Mouse (Mus musculus) heart, postnatal 10 days (tissue): ENCODE data around the gene Gm8947. TPM values are rescaled to one million over a fixed set of nuclear protein-coding genes. Genes with fewer than 3 reads are reported as not detected.
"Not testable (repeated sequence)": the region's sequence is repeated elsewhere in the genome, so short reads cannot be mapped to it uniquely, and the experiment has no call there.

Source experiments
- DNase-seq, 2 experiments: peaks; one replicate each; pipeline ENCODE4 v3.0.0; 2021
- intact Hi-C: fragments of 180-260 bp; cut with DNase I; formaldehyde crosslinking; loops from one replicate; pipeline ENCODE4 v1.15.1; 2025
- total RNA-seq, 2 experiments: library from RNA; stranded (reverse); gene quantifications; 2 replicates each; pipeline ENCODE4 v1.2.3; 2021

Gene Gm8947
- total RNA-seq, 2 experiments from 2014 or later = not detected

- intact Hi-C loops = loop anchor here (5.0 kb wide), 1 partner anchor 164 kb away; the partner anchor contains the start of gene Ivns1abp
- no peak for DNase-seq
Observed at GRCm38 (mm10) chr1:151178505-151179083, 13.6 kb upstream of the Gm8947 start.

DNA sequence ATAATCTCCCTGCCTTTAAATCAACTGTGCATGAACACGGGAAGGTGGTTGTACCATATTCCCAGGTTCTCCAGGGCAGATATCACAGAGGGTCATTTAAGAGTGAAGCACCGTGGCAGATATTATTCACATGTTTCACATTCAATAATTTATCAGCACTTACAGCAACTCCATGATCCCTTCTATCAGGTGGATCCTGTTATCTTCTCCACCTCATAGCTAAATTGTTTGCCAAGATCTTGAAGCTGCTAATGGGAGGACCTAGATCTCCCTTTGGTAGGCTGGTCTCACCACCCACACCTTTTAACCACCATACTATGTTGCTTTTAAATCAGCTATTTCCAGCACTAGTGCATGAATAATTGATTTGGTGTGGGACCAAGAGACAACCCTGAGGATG lies 12.0 kb upstream of the Gm8947 start:
- no peak for DNase-seq
- intact Hi-C loops = no loop called here

- DNase-seq, intact Hi-C loops: not testable (repeated sequence)
Observed at GRCm38 (mm10) chr1:151182266-151182665, 9.9 kb upstream of the Gm8947 start, which contains the start of gene Gm47985. Gene Gm47985, plus strand, starts transcription at chr1:151182537.

GRCm38 (mm10) chr1:151186186-151186585 lies 6.0 kb upstream of the Gm8947 start:
- intact Hi-C loops, DNase-seq: not testable (repeated sequence)

DNA sequence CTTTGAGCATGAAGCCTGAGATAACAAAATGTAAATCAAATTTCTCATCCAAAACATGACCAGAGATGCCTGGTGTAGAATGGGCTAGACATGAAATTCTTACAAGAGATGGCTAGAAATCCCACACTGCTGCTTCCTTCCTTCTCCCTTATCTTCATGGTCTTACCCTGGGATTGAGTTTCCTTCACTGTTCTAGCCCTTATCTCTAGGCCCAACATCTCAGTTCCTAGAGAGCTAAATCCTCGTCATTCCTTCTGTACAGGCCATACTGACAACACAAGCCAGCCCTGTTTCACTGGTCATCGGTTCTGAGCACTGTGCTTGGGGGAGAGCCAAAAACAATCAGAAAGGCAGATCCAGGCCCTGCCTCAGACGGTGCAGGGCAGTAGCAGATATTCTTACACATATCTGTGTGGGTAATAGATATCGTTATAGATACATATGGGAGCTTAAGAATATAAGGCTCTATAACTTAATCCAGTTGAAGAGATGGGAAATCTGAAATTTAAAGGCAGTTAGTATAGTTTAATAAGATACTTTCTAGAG lies 5.2 kb upstream of the Gm8947 start:
- intact Hi-C loops, DNase-seq: not testable (repeated sequence)

- DNase-seq = no peak
- intact Hi-C loops = no loop called here
Observed at GRCm38 (mm10) chr1:151188469-151188868, 3.7 kb upstream of the Gm8947 start.

DNA sequence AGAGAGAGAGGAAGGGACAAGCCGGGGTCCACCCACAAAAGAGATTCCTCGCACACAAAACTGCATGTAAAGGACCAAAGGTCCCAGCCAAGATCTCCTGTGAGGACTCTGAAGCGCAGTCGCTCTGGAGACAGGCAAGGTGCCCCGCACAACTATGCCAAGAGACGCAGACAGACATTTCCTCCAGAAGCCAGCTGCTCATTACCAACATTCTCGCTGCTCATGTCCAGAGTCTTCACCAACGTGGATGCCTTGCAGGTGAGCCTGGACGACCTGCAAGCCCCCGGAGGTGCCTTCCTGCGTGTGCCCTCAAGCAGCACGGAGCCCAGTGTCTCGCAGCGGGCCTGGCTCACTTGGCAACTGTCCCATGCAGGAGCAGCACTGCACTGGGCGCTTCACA lies 563 bp downstream of the Gm8947 start:
- intact Hi-C loops = not testable (repeated sequence)

DNA sequence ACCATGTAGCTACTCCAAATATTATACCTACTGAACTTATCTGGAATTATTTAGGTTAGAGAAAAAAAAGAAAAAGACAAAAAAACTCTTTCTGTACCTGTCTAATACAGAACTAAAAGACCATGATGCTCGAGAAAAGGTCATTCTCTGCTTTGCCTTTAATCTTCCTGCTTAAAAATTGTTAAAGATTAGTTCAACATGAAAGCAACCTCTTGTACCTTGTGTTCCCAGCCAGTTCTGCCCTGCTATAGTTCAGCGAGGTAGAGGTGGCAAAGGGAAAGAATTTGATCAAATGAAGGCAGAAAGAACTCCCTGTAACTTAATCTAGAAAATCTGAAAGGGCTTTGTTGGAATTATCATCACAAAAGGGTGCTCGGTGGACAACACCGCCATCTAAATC lies 3.8 kb downstream of the Gm8947 start:
- intact Hi-C loops, DNase-seq: not testable (repeated sequence)

More for the DNA sequence above, 563 bp downstream of the Gm8947 start:
- not testable (repeated sequence) for DNase-seq

GRCm38 (mm10) chr1:151196690-151197089 lies 4.5 kb downstream of the Gm8947 start:
- intact Hi-C loops, DNase-seq: not testable (repeated sequence)

DNA sequence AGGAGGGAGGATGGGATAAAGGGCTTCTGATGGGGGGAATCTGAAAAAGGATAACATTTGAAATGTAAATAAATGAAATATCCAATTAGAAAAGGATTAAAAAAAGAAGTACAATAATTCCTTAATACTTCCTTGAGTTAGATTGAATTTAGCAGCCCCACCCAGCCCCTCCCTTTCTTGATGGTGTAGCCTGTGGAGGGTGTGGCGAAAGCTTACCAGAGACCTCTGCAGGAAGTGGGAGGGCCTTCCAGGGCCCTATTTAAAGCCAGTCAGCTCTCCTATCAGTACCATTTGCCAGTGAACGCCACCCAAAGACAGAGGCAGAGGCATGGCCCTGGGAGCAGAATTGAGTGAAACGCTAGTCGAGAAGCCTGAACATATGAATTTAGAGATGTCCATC lies 5.9 kb downstream of the Gm8947 start, which contains the start of gene Gm47995:
Gene Gm47995, plus strand, starts transcription at position 329 of the 400 bp plus-strand sequence.
- DNase-seq, intact Hi-C loops: not testable (repeated sequence)

GRCm38 (mm10) chr1:151200620-151201019 lies 8.4 kb downstream of the Gm8947 start:
- DNase-seq, intact Hi-C loops: not testable (repeated sequence)

DNA sequence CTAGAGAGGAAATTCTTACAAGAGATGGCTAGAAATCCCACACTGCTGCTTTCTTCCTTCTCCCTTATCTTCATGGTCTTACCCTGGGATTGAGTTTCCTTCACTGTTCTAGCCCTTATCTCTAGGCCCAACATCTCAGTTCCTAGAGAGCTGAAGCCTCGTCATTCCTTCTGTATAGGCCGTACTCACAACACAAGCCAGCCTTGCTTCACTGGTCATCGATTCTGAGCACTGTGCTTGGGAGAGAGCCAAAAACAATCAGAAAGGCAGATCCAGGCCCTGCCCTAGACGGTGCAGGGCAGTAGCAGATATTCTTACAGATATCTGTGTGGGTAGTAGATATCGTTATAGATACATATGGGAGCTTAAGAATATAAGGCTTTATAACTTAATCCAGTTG lies 10.6 kb downstream of the Gm8947 start:
- DNase-seq, intact Hi-C loops: not testable (repeated sequence)

GRCm38 (mm10) chr1:151203818-151204217 lies 11.6 kb downstream of the Gm8947 start, which contains the start of gene 3110040M04Rik:
Gene 3110040M04Rik, plus strand, starts transcription at chr1:151204121.
- DNase-seq, intact Hi-C loops: not testable (repeated sequence)

GRCm38 (mm10) chr1:151208493-151208892 lies 16.3 kb downstream of the Gm8947 start:
- intact Hi-C loops, DNase-seq: not testable (repeated sequence)

GRCm38 (mm10) chr1:151208944-151209343 lies 16.8 kb downstream of the Gm8947 start:
- DNase-seq, intact Hi-C loops: not testable (repeated sequence)

DNA sequence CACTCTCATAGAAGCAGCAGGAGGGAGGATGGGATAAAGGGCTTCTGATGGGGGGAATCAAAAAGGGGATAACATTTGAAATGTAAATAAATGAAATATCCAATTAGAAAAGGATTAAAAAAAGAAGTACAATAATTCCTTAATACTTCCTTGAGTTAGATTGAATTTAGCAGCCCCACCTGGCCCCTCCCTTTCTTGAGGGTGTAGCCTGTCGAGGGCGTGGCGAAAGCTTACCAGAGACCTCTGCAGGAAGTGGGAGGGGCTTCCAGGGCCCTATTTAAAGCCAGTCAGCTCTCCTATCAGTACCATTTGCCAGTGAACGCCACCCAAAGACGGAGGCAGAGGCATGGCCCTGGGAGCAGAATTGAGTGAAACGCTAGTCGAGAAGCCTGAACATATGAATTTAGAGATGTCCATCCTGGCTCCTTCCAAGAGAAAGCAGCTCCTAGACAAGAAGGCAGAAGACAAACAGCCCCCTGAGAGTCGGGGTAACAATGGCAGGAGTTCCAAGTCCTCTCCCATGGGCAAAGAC lies 17.7 kb downstream of the Gm8947 start, which contains the start of gene Gm47996:
Gene Gm47996, plus strand, starts transcription at position 308 of the 532 bp plus-strand sequence.
- DNase-seq, intact Hi-C loops: not testable (repeated sequence)

- DNase-seq, intact Hi-C loops: not testable (repeated sequence)
Observed at GRCm38 (mm10) chr1:151211666-151212065, 19.5 kb downstream of the Gm8947 start.

DNA sequence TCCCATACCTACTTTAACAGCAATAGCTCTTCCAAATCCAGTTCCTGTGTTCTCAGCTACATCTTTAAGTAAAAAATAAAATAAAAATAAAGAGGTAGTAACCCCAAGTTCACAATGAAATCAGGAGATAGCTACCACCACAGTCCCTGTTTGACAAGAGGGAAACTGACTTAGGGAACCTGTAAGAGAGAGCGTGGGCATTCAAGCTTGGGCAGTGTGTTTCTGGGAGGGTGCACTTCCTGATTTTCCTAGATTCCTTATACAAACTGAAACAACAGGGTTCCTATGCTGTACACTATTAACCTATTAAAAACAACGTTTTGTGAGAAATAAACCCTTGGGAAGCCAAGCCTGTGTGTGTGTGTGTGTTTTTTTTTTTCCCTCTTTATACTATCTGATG lies 22.7 kb downstream of the Gm8947 start:
- no peak for DNase-seq
- intact Hi-C loops = no loop called here

DNA sequence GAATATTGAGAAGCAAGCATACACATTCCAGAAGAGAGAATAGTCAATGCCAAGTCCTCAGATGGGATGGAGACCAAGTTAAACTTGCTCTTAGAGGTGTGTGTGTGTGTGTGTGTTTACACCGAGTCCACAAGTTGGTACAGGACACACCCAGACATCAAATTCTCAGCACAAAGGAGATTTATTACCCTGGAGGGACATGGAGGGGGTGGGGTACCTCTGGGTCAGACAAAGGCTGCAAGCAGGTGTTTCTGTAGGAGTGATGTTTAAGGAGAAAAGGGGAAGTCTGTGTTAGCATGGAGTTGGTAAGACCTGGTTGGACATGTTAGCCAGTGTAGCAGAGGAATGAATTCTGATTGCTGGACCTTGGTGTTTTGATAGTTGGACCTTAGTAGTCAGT lies 23.8 kb downstream of the Gm8947 start:
- DNase-seq = no peak
- intact Hi-C loops = no loop called here

DNA sequence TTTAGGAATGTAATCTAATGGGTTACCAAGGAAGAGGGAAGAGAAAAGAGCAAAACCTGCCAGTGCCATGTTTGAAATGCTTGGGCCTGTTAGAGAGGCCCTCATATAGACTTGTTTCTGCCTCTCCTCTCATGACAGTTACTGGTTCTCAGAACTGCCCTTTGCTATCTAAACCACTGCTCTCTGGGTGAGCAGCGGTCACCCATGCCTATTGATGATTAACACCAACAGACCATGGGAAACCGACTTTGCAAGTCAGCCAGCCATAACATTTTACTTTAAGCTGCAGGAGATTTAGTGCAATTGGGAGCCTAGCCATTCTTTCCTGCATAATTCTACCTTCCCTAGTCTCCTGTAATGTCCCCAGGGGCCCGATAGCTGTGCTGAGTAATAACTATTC lies 24.2 kb downstream of the Gm8947 start:
- intact Hi-C loops = no loop called here
- DNase-seq = no peak

DNA sequence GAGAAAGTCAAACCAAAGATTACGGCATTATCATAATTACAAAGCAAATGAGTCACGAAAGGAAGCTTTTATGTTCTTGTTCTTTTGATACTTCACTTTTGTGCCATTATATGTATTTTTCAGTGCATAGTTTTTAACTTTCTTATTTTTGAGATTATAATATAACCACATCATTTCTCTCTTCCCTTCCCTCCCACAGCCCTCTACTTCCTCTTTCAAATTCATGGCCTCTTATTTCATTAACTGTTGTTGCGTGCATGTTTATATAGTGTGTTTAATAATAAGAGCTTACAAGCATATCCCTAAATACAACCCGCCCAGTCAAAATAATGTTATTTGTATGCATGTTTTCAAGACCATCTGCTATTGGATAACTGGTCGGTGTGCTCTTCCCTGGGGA lies 26.9 kb downstream of the Gm8947 start:
- intact Hi-C loops = no loop called here
- no peak for DNase-seq

DNA sequence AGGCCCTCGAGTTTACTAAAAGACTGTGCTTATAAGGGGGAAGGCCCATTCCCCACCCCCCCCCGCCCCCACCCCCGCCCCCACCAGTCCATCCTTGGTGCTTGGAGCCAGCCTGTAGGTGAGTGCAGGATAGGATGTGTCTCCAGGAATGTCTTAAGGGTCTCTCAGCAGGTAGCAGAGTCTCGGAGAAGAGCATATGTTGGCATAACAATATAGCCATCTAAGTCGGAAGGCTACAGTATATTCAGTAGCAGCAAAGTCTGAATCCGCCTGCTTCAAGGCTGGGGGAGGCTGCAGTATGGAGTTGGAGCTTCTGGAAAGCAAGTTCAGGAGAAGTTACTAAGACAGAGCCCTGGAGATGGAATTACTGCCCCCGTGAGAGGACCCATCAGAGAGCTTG lies 27.9 kb downstream of the Gm8947 start:
- no peak for DNase-seq
- intact Hi-C loops = no loop called here
